Mouse (Mus musculus) leukemia stem cell, adult 10-12 weeks (primary cell): ENCODE results near the gene Rbl2. TPM values are rescaled to one million over a fixed set of nuclear protein-coding genes. Genes with fewer than 3 reads are reported as not detected.

ENCODE experiments used
- polyA plus RNA-seq: library from polyadenylated mRNA; stranded (reverse); fragments of >175 nt; gene quantifications from 2 replicates; pipeline ENCODE4 v1.2.3, GENCODE M21; 2012; ENCODE audit warnings: low replicate concordance

The Rbl2 gene
- 6.2 and 11.7 TPM in 2 replicates for polyA plus RNA-seq

DNA sequence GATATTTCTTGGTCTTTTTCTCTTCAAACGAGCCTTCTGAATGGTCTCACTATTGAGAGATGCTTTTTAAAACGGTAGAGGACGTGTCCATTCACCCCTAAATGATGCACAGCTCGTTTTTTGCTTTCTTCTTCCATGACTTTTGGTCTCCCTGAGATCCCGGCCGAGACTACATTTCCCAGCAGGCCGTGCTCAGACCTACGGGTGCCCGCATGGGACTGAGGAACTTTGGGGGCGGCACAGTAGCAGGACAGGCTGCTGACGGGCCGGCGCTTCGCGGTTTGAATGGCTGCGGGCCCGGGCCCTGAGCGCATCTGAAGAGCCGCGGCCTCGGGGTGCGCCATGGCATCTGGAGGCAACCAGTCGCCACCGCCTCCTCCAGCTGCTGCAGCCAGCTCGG, at the start of gene Rbl2:
Gene Rbl2 (plus strand): TSS at position 224 of the 400 bp plus-strand sequence.

Other genes starting within 250 kb of the Rbl2 start
- gene Chd9, start 241.7 kb upstream of the Rbl2 start, polyA plus RNA-seq: 3.6 and 23.8 TPM in 2 replicates
- 1.6 and 2.4 TPM in 2 replicates for gene Aktip, start 129.9 kb downstream of the Rbl2 start, polyA plus RNA-seq
- gene Rpgrip1l, start 243.2 kb downstream of the Rbl2 start, polyA plus RNA-seq: 0.46 TPM in 1 of 2 replicates, not detected in the other
- 1.7 and 9.9 TPM in 2 replicates for gene Fto, start 243.5 kb downstream of the Rbl2 start, polyA plus RNA-seq